Mouse (Mus musculus) spleen, postnatal 4 days (tissue): ENCODE measurements around the gene Sfmbt1.

ENCODE experiments used
- DNase-seq, 2 experiments: peaks; one replicate each; pipeline ENCODE4 v3.0.0; 2022; ENCODE audit warnings: low spot score in 2 of 2

The Sfmbt1 gene

GRCm38 (mm10) chr14:30716051-30716952, 1.7 kb downstream of the Sfmbt1 start:
- peak; percentile 64 to 86 for DNase-seq

GRCm38 (mm10) chr14:30716953-30717285, 2.3 kb downstream of the Sfmbt1 start:
- no peak for DNase-seq

DNA sequence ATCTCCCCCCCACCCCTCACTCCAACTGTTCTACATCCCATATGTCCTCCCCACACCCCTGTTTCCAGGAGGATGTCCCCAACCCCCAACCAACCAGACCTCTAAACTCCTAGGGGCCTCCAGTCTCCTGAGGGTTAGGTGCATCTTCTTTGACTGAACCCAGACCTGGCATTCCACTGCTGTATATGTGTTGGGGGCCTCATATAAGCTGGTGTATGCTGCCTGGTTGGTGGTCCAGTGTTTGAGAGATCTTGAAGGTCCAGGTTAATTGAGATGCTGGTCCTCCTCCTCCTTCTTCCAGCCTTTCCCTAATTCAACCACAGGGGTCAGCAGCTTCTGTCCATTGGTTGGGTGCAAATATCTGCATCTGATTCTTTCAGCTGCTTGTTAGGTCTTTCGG, 4.0 kb downstream of the Sfmbt1 start:
- DNase-seq: peak in 1 of 2 experiments; percentile 53

GRCm38 (mm10) chr14:30719514-30719913, 4.9 kb downstream of the Sfmbt1 start:
- no peak for DNase-seq

GRCm38 (mm10) chr14:30721850-30722249, 7.2 kb downstream of the Sfmbt1 start:
- no peak for DNase-seq

DNA sequence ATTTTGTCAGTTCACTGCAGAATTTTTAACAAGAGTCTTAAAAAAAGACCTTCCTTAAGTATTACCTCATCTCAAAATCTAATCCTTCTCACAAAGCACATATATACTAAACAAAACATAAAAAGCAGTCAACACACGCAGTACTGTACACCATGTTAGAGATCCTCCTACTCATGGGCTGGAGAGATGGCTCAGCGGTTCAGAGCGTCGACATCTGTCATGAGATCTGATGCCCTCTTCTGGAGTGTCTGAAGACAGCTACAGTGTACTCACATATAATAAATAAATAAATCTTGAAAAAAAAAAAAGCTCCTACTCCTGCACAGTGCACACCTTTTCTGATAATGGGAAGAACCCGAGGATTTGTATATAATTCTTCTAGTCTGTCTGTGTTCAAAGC, 7.8 kb downstream of the Sfmbt1 start:
- DNase-seq: no peak

DNA sequence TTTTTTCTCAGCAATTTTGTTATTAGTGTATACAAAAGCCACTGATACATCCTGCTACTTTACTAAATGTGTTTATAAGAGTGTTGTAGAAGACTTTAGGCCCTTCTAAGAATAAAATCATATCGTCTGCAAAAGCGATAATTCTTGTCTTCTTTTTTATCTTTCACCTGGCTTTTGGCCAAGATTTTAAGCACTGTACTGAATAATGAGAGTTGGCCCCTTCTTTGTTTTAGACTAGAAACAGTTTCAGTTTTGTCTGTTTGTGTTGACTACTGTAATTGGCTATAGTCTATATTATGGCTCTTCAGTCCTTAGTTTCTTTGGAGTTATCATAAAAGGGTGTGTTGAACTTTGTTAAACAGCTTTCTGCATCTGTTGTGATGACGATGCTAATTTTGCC, 17.2 kb downstream of the Sfmbt1 start:
- DNase-seq: no peak

DNA sequence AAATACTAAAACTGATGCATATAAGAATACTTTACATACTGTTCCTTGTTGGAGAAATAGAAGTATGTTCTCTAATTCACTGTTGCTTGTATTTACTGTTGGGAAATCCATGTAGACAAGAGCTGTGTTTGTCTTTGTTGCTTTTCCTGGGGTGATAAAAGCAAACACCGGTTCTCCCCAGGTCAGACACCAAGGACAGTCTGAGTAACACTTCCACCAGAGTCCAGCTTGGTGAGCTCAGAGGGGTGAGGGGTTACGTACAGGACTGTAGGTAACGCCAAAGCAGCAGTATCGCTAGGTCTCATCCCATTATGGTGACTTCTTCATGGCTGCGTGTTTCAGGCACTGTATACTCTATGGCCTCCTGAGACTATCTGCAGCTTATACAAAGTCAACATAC, 20.0 kb downstream of the Sfmbt1 start:
- DNase-seq: no peak

DNA sequence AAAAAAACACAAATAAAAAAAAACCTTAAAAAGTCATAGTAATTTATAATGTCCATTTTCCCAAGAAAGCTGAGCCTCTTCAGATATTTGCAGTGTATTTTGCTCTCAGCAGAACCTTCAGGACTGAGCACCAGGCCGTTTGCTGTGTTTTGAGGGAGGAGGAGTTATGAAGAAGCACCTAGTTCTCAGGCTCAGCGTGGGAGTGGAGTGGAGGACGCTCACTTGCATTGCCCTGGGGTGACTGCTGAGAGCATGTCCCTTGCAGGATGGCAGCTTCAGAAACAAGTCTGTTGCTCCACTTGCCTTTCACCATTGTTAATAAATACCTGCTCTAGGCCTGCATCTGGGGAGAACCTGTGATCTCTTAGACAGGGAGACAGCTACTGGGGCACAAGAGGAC, 21.2 kb downstream of the Sfmbt1 start:
- DNase-seq: no peak

DNA sequence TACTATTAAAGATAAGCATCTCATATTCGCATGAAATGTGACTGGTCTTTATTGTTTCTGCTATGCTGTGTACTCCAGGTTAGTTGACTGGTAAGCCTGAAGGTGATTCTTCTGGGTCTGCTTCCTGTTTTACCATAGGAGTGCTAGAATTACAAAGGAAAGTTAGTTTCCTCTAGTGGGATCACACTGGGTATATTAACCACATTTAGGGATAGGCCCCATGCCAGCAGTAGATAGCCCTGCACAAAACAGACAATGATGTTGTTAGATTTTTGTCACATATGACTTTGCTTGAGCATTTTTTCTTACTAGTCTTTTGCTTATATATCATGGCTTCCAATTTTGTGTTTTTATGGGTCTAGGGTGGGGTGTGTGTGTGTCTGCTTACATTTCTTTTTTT, 21.8 kb downstream of the Sfmbt1 start:
- no peak for DNase-seq

- DNase-seq: no peak
Measured at GRCm38 (mm10) chr14:30743891-30744290, 29.2 kb downstream of the Sfmbt1 start.

DNA sequence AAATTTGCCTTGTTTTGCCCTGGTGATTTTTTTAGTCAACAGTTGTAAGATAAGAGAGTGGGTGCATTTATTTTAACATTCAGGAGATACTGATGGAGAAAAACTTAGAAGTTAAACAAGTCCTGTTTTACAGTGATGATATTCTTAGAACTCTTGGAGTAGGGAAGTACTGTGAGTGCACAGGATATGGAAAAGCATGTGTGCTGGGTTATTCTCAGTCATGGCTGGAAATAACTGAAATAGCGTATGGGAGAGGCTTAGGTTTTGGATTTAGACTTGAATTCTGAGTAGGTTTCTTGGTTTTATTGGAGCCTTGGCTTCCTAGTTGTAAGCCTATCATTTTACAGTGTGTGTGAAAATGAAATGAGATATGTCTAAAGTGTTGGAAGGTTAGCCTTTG, 31.5 kb downstream of the Sfmbt1 start:
- DNase-seq: no peak

DNA sequence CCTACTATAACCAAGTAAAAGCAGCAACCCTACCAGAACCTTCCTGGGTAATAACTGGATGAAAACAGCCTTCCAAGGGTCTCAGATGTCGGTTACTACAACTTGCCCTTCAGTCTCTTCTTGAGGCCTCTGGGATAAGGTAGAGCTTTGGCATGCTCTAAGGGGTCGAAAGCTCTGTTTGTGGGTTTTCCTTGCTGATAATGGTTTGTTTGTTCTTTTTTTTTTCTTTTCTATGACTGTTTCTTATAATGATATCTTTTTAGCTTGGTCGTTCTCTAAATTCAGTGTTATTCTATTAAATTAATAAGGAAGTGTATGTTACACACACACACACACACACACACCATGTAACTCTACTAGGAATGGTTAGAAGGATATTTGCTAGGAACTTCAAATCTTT, 42.6 kb downstream of the Sfmbt1 start:
- DNase-seq: no peak

DNA sequence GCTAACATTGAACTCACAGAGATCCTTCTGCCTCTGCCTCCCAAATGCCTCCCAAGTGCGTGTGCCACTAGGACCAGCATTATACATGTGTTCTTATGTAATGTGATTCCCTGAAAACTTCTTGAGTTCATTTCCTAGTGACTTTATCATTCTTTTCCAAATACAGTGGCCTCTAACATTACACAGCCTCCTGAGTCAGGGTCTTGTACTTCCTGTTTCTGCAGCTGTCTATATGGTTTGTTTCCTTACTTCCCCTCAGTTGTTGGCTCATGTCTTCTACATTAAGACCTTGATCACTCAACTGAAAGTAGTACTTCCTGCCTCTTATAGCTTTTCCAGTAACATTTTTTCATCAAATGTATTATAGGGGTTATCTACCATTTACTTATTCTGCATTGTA, 46.6 kb downstream of the Sfmbt1 start:
- no peak for DNase-seq

DNA sequence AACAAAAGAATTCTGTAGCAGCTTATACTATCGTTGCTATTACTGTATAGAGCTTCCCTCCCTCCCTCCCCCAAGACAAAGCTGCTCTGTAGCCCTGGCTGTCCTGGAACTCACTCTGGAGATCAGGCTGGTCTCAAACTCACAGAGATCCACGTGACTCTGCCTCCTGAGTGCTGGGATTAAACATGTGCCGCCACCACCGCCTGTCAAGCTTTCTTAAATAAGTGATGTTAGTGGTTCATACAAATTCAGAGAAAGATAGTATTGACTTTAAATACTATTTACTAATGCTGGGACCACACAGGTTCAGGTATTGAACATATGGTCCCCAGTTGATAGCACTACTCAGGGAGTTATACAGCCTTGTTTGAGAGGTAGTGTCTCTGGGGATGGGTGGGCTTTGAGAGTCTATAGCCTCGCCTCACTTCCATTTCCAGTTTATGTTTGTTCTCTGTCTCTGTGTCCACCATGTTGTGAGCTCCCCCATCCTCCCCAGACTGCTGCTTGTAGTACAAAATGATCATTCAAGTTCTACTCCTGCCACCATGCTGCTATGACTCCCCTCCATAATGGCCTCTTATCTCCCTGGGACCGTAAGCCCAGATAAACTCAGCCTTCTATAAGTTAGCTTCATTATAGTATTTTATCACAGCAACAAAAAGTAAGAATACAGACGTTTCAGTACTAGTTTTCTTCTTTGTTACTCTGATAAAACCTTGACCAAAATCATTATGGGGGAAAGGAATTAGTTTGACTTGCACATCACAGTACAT, 47.7 kb downstream of the Sfmbt1 start:
- no peak for DNase-seq

- no peak for DNase-seq
Measured at GRCm38 (mm10) chr14:30762904-30763568, 48.4 kb downstream of the Sfmbt1 start.

DNA sequence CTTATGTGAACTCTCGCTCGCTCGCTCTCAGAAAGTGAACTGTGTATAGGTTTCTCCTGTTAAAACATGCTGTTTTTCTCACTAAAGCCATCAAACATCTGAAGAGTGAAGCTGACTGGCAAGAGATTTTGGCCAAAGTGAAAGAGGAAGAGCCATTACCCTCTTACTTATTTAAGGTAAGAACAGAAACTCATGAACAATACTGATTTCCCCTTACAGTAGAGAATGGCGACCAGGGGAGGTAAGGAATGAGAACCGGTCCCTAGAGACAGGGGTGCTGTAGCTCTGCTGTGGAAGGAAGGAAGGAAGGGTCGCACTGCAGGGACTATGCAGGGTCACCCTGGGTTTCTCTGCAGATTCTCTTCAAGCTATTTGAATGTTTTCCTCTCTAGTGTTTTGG, 70.0 kb downstream of the Sfmbt1 start:
- no peak for DNase-seq

DNA sequence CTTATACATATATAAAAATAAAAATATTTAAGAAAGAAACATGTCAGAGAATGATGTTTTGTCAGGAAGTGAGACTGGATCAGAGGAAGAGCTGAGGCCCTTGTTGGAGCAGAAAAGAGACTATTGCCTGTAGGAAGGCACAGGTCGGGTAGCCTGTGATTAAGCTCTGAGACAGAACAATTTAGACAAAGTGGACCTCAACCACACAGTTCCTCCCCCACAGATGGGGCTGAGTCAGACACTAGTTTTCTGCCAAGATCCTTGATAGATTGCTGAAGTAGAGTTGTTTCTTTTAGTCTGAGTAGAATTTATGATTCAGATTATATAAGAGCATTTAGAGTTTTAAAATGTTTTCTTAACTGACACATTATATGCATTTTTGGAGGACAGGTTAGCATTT, 74.8 kb downstream of the Sfmbt1 start:
- no peak for DNase-seq

GRCm38 (mm10) chr14:30792871-30793270, 78.2 kb downstream of the Sfmbt1 start:
- DNase-seq: no peak

- DNase-seq: no peak
Measured at GRCm38 (mm10) chr14:30801756-30802155, 87.1 kb downstream of the Sfmbt1 start.

- no peak for DNase-seq
Measured at GRCm38 (mm10) chr14:30821136-30821535, 106.5 kb downstream of the Sfmbt1 start.

DNA sequence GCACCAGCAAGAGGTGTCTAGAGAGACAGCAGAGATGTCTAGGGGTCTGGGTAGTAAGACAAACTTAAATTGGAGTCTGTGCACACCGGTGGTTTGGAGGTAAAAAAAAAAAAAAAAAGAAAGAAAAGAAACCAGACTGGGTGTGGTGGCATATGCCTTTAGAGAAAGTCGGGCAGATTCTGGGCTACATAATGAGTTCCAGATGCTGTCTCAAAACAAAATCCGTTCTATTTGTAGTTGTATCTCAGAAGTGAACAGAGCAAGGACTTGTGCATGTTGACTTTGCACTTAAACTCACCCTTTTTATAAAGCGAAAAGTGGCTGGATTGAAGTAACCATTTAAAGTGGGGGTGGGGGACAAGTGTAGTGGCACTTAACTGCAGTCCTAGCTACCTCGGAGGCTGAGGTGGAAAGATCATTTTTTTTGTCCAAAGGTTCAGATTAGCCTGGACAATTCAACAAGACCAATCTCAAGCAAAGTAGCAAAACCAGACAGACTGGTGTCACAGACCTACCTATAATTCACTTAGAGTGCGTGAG, 109.9 kb downstream of the Sfmbt1 start:
- DNase-seq: peak in 1 of 2 experiments; percentile 31
